Mouse (Mus musculus): ENCODE measurements around the gene Trim47. TPM values are rescaled to one million over a fixed set of nuclear protein-coding genes. Genes with fewer than 3 reads are reported as not detected.
"Not testable (repeated sequence)": the region's sequence is repeated elsewhere in the genome, so short reads cannot be mapped to it uniquely, and the experiment has no call there.

Trim47 gene
- total RNA-seq, 1 experiment from 2014 or later, result 19.9 TPM

- peak; percentile 65 for DNase-seq
Observed at GRCm38 (mm10) chr11:116108464-116109137, 18.4 kb downstream of the Trim47 start.

GRCm38 (mm10) chr11:116107777-116108285, 19.2 kb downstream of the Trim47 start:
- DNase-seq, result no peak

DNA sequence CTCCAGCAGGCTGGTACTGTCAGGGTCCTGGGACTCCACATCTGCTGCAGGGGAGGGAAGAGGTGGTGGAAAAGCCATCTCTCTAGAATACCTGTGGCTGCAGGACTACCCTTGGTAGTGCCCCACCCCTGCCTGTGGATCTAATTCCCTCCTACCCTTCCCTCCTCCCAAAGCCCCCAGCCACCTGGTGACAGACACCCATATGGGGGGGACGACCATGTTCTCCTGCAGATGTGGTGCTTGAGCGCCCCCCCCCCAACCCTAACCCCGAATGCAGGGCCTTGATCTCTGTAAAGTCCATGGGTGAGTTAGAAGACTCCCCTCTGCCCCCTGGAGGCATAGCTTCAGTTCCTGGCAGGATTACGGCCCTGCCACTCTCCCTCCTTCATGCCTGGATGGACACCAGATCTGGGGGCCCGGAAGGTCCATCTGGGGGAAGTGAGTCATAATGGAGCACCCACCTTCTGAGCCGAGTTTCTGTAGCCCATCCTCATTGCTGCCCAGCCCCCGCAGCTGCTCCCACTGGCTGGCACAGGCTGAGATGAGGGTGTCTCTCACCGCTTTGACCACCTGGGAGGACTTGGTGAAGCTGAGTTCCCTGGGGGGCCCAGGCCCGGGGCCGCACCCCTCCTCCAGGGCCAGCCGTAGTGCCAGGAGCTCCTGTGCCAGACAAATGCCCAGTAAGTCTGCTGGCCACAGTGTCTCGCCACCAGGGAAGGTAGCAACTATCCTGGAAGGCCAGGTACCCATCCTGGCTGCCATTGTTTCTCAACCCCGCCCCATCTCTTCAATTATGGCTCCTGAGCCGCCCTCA, 19.8 kb downstream of the Trim47 start:
- no peak for DNase-seq

- no peak for DNase-seq
Observed at GRCm38 (mm10) chr11:116106154-116106962, 20.7 kb downstream of the Trim47 start.

DNA sequence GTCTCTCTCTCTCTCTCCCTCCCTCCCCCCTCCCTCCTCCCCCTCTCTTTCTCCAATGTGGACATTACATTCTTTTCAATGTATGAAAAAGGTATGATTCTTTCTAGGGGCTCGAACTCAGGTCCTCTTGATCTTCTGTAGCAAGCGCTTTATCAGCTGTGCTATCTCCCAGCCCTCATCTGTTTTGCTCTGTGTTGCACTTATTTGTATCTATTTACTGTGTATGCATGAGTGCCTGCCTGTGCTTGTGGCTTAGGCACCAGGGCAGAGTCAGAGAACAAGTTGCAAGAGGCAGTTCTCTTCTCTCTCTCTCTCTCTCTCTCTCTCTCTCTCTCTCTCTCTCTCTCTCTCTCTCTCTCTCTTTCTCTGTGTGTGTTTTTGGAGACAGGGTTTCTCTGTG, 21.9 kb downstream of the Trim47 start:
- DNase-seq, result no peak

- peak; percentile 85 for DNase-seq
Observed at GRCm38 (mm10) chr11:116104006-116104646, 22.9 kb downstream of the Trim47 start.

DNA sequence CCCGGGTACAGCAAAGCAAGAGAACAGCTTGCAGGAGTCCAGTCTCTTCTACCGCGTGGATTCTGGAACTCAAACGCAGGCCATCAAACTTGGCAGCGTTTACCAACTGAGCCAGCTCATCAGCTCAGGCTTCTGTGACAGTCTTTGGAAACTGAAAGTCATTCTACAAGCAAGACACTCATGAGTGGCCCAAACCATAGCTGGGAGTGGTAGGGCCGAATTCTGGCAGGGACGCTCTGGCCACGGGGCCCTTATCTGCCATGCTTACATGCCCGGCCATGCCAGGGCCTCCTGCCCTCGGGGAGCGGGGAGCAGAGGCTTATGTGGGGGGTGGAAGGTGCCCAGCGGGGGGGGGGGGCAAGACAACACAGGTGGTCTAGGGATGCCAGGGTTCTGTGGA, 23.4 kb downstream of the Trim47 start:
- no peak for DNase-seq

GRCm38 (mm10) chr11:116102472-116102871, 24.5 kb downstream of the Trim47 start:
- no peak for DNase-seq

DNA sequence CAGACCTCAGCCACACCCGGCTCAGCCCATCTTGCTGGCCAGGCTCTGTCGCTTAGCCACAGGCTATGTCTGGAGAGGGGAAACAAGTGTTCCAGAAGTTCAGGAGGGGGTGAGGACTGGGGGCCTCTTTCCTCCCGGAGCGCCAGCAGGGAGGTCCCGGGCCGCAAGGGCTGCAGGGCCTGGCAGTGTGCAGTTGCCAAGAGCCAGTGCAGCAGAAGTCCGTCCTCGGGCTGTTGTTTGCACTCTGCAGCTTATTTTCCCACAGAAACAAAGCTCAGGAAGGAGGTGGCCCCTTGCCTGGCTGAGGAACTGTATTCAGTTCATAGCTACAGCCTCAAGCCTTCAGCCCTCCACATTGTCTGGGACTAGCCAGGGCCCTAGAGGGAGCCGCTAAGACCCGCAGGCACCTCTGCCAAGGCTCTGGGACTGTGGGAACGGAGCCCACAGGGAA, 25.1 kb downstream of the Trim47 start:
- DNase-seq, result peak; percentile 57

- no peak for DNase-seq
Observed at GRCm38 (mm10) chr11:116100839-116101238, 26.2 kb downstream of the Trim47 start.

DNA sequence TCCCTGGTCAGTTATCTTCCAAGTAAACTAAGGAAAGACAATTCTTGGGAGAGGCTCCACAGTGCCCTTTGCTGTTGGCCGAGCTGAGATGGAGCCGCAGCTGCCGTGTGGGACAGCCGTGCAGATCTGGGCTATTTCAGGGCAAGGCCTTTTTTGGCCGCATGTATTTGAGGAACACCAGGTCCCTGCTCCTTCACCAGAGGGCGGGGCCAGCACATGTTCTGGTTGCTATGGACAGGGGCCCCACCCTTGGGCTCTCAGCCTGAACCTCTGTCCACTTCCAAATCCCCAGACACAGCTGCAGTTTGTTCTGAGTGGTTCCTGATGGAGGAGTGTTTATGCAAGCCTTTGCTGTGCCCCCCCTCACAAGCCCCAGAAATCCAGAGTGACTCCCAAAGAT, 26.6 kb downstream of the Trim47 start:
- peak; percentile 54 for DNase-seq

GRCm38 (mm10) chr11:116099462-116099861, 27.5 kb downstream of the Trim47 start:
- no peak for DNase-seq

- no peak for DNase-seq
Observed at GRCm38 (mm10) chr11:116098711-116099460, 28.1 kb downstream of the Trim47 start.

DNA sequence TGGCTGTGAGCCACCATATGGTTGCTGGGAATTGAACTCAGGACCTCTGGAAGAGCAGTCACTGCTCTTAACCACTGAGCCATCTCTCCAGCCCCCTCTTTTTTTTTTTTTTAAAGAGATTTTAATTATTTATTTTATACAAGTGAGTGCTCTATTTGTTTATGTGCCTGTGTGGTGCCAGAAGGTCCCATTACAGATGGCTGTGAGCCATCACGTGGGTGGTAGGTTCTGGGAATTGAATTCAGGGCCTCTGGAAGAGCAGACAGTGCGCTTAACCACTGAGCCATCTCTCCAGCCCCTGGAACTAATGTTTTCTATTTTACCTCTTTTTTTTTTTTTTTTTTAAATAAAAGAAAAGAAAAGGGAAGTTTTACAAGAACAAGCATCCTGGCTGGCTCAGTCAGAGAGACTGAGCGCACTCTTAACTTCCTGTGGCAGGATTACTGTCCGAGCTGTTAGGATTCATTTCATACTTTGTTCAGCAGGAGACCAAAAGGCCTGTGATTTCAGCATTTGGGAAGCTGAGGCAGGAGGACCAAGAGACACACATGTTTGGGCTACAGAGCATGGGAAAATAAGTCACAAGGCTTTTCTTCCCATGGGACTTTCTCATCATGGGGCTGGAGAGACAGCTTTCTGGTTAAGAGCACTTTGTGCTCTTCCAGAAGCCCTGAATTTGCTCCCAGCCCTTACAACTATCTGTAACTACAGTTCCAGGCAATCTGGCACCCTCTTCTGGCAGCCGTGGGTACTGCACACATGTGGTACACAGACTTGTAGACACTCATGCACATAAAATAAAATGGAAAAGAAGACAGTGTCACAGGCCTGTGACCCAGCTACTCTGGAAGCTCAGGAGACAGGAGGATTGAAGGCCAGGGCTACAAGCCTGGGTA, 30.5 kb downstream of the Trim47 start:
- peak; percentile 59 for DNase-seq

GRCm38 (mm10) chr11:116095573-116095972, 31.4 kb downstream of the Trim47 start:
- peak; percentile 76 for DNase-seq

DNA sequence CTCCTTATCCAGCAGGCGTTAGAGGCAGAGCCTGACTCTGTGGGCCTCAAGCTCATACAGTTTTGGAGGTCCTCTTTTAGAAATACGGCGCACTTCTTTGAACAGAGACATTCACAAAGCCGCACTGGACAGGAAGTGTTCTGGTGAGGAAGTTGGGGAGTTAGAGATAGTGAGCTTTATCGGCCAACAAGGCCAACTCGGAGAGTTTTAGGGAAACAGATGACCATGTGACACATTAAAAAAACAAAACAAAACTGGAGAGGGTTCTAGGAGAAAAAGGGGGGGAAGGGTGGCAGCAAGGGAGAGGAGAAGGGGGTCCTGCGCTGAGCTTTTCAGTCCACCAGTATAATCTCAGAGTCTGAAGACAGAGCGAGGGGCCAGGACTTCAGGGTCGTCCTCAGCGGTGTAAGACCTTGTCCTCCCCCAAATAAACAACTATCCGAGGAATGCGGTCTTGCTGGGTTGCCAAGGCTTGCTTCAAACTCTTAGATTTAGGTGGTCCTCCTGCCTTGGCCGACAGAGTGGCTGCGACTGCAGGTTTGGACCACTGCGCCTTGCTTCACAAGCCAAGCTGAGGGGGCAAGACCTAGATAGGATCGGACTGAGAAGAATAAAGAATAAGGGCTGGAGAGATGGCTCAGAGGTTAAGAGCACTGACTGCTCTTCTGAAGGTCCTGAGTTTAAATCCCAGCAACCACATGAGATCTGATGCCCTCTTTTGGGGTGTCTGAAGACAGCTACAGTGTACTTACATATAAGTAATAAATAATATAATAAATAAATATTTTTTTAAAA, 33.0 kb downstream of the Trim47 start:
- DNase-seq, result peak; percentile 48

- not testable (repeated sequence) for DNase-seq
Observed at GRCm38 (mm10) chr11:116092959-116093358, 34.1 kb downstream of the Trim47 start.

DNA sequence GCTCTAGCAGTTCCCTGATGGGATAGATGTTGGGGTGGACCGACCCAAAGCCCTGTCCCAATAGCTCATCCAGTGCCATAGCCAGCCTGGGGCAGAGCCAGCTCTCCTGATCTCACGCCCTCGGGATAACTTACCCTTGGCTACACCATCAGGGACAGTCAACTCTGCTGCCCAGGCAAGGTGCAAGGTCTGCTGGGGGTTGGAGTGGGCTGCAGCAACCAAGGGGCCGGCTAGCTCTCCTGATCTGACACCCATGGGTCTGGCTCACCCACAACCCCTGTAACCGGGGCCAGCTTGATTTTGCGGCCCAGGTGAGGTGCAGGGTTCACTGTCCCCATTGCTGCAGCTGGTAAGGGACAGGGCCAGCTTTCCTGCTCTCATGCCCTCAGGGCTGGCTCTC, 35.4 kb downstream of the Trim47 start:
- DNase-seq, result no peak

DNA sequence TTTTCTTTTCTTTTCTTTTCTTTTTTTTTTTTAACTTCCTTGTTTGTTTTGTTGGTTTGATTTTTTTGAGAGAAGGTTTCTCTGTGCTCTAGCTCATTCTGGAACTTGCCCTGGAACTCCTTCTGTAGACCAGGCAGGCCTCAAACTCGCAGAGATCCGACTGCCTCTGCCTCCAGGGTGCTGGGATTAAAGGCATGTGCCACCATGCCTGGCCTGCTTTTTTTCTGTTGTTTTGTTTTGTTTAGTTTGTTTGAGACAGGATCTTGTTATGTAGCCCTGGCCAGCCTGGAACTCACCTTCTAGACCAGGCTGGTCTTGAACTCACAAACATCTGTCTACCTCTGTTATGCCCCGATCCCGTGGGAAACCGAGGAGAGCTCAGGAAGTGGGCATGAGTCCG, 37.5 kb downstream of the Trim47 start:
- no peak for DNase-seq
